In genomic region chr2:30270134-30270533, GRCm38 (mm10) we compare ENCODE assay signal across 8 mouse cellular contexts. TPM values are rescaled to one million over a fixed set of nuclear protein-coding genes. Genes with fewer than 3 reads are reported as not detected.
DNase-seq lines count a peak whose midpoint lies in the region; ATAC-seq and TF ChIP-seq lines count a peak whose summit lies in the region.

No protein-coding gene starts in this region.

- WGBS in embryonic facial prominence, embryonic 13.5 days = 14% methylated on average over 1 of the region's 1 CpGs
- WGBS in limb, embryonic 13.5 days = 57% methylated on average over 1 of the region's 1 CpGs
- 59% methylated on average over 1 of the region's 1 CpGs for WGBS in midbrain, postnatal 0 days

- H3K4me1 ChIP-seq in embryonic facial prominence, embryonic 13.5 days = peaks cover 28% of the 10 kb centered on the region
- H3K4me1 ChIP-seq in limb, embryonic 13.5 days = peaks cover 28% of the 10 kb centered on the region
- peaks cover 3% of the 10 kb centered on the region; the same call in 1 of the 2 replicates for H3K4me1 ChIP-seq in midbrain, postnatal 0 days (ENCODE audit: insufficient read depth, low read length)

- no peak overlapping the region for H3K4me2 ChIP-seq in embryonic facial prominence, embryonic 13.5 days
- no peak overlapping the region for H3K4me2 ChIP-seq in limb, embryonic 13.5 days (replicated peaks)
- H3K4me2 ChIP-seq in midbrain, postnatal 0 days (ENCODE audit: low read depth, low read length, poor library complexity, severe bottlenecking) = no peak overlapping the region

- no peaks in the 10 kb centered on the region for H3K9me3 ChIP-seq in embryonic facial prominence, embryonic 13.5 days
- H3K9me3 ChIP-seq in limb, embryonic 13.5 days = no peaks in the 10 kb centered on the region
- H3K9me3 ChIP-seq in midbrain, postnatal 0 days (ENCODE audit: low read length) = no peaks in the 10 kb centered on the region

- no peaks in the 10 kb centered on the region for H3K27me3 ChIP-seq in embryonic facial prominence, embryonic 13.5 days
- no peaks in the 10 kb centered on the region for H3K27me3 ChIP-seq in limb, embryonic 13.5 days
- no peaks in the 10 kb centered on the region for H3K27me3 ChIP-seq in midbrain, postnatal 0 days (ENCODE audit: insufficient read depth, low read length)

- peak; percentile 98 for TF ChIP-seq CTCF in midbrain, postnatal 0 days (IDR thresholded peaks at IDR 0.05)

- no peak overlapping the region for H3K4me3 ChIP-seq in embryonic facial prominence, embryonic 13.5 days
- no peak overlapping the region for H3K4me3 ChIP-seq in limb, embryonic 13.5 days
- H3K4me3 ChIP-seq in midbrain, postnatal 0 days (ENCODE audit: low read depth, low read length) = no peak overlapping the region

- 0 out of 2 replicates have a peak overlapping the region, but pooled peaks have one; percentile 56 for H3K27ac ChIP-seq in embryonic facial prominence, embryonic 13.5 days
- H3K27ac ChIP-seq in limb, embryonic 13.5 days = peak overlapping the region; percentile 62; the same call in 1 of the 2 replicates
- no peak overlapping the region for H3K27ac ChIP-seq in midbrain, postnatal 0 days (ENCODE audit: low read depth, low read length)

- DNase-seq in adrenal gland, postnatal 14 days = peak; percentile 81
- peak; percentile 91 to 96 for DNase-seq in heart, adult 9 months (ENCODE audit: low spot score in 2 of 2)
- DNase-seq in kidney, adult 8-10 months = peak; percentile 68 to 83
- peak; percentile 87 for DNase-seq in midbrain, postnatal 0 days (ENCODE audit: low spot score)
- peak; percentile 39 to 60 for DNase-seq in thymus, postnatal 10 days (ENCODE audit: low spot score in 2 of 2)

- no peak overlapping the region for H3K9ac ChIP-seq in embryonic facial prominence, embryonic 13.5 days
- no peak overlapping the region; the same call in 1 of the 2 replicates for H3K9ac ChIP-seq in limb, embryonic 13.5 days
- no peak overlapping the region for H3K9ac ChIP-seq in midbrain, postnatal 0 days (replicated peaks; ENCODE audit: low read length, poor library complexity, severe bottlenecking)

- peak; percentile 95 for ATAC-seq in CD4-positive, CD25-positive, alpha-beta regulatory T cell, adult 4 months
- peak; percentile 66; the same call in 1 of the 2 replicates for ATAC-seq in embryonic facial prominence, embryonic 13.5 days (ENCODE audit: insufficient number of reproducible peaks, insufficient read depth, low FRiP score, low TSS enrichment, low read depth)
- ATAC-seq in limb, embryonic 13.5 days (ENCODE audit: low FRiP score, low read depth) = peak; percentile 86
- peak; percentile 81 for ATAC-seq in midbrain, postnatal 0 days (ENCODE audit: low FRiP score)

- H3K36me3 ChIP-seq in embryonic facial prominence, embryonic 13.5 days = no peaks in the 10 kb centered on the region
- H3K36me3 ChIP-seq in limb, embryonic 13.5 days = peaks cover under 1% of the 10 kb centered on the region
- peaks cover 8% of the 10 kb centered on the region; the same call in 1 of the 2 replicates for H3K36me3 ChIP-seq in midbrain, postnatal 0 days (ENCODE audit: insufficient read depth, low read length)

RNA-seq across cellular contexts. Expression of gene Phyhd1, which starts 4.1 kb away (rescaled TPM):
- polyA plus RNA-seq in CD4-positive, CD25-positive, alpha-beta regulatory T cell, adult 4 months (2017; shearing (Covaris generic)) = 1 to 10 TPM; 2.8 to 4.4 TPM
- total RNA-seq in adrenal gland, postnatal 14 days (2021) = 19.8 and 20.4 TPM in 2 replicates
- polyA plus RNA-seq in embryonic facial prominence, embryonic 13.5 days (2015; fragmentation: Nextera tagmentation; extraction: Ambion mirVana) = 3.7 and 4.7 TPM in 2 replicates
- 4.1 and 4.5 TPM in 2 replicates for polyA plus RNA-seq in limb, embryonic 13.5 days (2015; fragmentation: Nextera tagmentation; extraction: Ambion mirVana)
- total RNA-seq in midbrain, postnatal 0 days (2014; rRNA removed) = 7.2 and 9.0 TPM in 2 replicates
- polyA plus RNA-seq in midbrain, postnatal 0 days (2015; fragmentation: Nextera tagmentation; extraction: Ambion mirVana) = 3.9 and 4.4 TPM in 2 replicates

RNA-seq across cellular contexts. Expression of gene Gm28038, which starts 10.7 kb away (rescaled TPM):
- 1 to 10 TPM in 1 of 2 experiments, not detected in 1; 2.4 TPM for polyA plus RNA-seq in CD4-positive, CD25-positive, alpha-beta regulatory T cell, adult 4 months (2017; shearing (Covaris generic))
- not detected in 2 replicates for total RNA-seq in adrenal gland, postnatal 14 days (2021)
- polyA plus RNA-seq in embryonic facial prominence, embryonic 13.5 days (2015; fragmentation: Nextera tagmentation; extraction: Ambion mirVana) = not detected in 2 replicates
- not detected in 2 replicates for polyA plus RNA-seq in limb, embryonic 13.5 days (2015; fragmentation: Nextera tagmentation; extraction: Ambion mirVana)
- total RNA-seq in midbrain, postnatal 0 days (2014; rRNA removed) = not detected in 2 replicates
- not detected in 2 replicates for polyA plus RNA-seq in midbrain, postnatal 0 days (2015; fragmentation: Nextera tagmentation; extraction: Ambion mirVana)

RNA-seq across cellular contexts. Expression of gene Dolk, which starts 16.0 kb away (rescaled TPM):
- 10 to 100 TPM; 11.3 to 12.8 TPM for polyA plus RNA-seq in CD4-positive, CD25-positive, alpha-beta regulatory T cell, adult 4 months (2017; shearing (Covaris generic))
- total RNA-seq in adrenal gland, postnatal 14 days (2021) = 46.2 and 48.1 TPM in 2 replicates
- polyA plus RNA-seq in embryonic facial prominence, embryonic 13.5 days (2015; fragmentation: Nextera tagmentation; extraction: Ambion mirVana) = 29.0 and 30.5 TPM in 2 replicates
- 30.8 and 32.0 TPM in 2 replicates for polyA plus RNA-seq in limb, embryonic 13.5 days (2015; fragmentation: Nextera tagmentation; extraction: Ambion mirVana)
- 35.4 and 44.7 TPM in 2 replicates for total RNA-seq in midbrain, postnatal 0 days (2014; rRNA removed)
- 38.7 and 42.9 TPM in 2 replicates for polyA plus RNA-seq in midbrain, postnatal 0 days (2015; fragmentation: Nextera tagmentation; extraction: Ambion mirVana)

RNA-seq across cellular contexts. Expression of gene Nup188, which starts 16.1 kb away (rescaled TPM):
- 10 to 100 TPM; 23.3 to 44.4 TPM for polyA plus RNA-seq in CD4-positive, CD25-positive, alpha-beta regulatory T cell, adult 4 months (2017; shearing (Covaris generic))
- total RNA-seq in adrenal gland, postnatal 14 days (2021) = 38.2 and 40.5 TPM in 2 replicates
- polyA plus RNA-seq in embryonic facial prominence, embryonic 13.5 days (2015; fragmentation: Nextera tagmentation; extraction: Ambion mirVana) = 36.5 and 40.7 TPM in 2 replicates
- 33.7 and 41.2 TPM in 2 replicates for polyA plus RNA-seq in limb, embryonic 13.5 days (2015; fragmentation: Nextera tagmentation; extraction: Ambion mirVana)
- total RNA-seq in midbrain, postnatal 0 days (2014; rRNA removed) = 29.5 and 33.4 TPM in 2 replicates
- polyA plus RNA-seq in midbrain, postnatal 0 days (2015; fragmentation: Nextera tagmentation; extraction: Ambion mirVana) = 12.2 and 15.7 TPM in 2 replicates

RNA-seq across cellular contexts. Expression of gene Gm28035, which starts 29.8 kb away (rescaled TPM):
- polyA plus RNA-seq in CD4-positive, CD25-positive, alpha-beta regulatory T cell, adult 4 months (2017; shearing (Covaris generic)) = under 1 TPM in 1 of 2 experiments, not detected in 1; 0.25 TPM
- 0.63 and 1.7 TPM in 2 replicates for total RNA-seq in adrenal gland, postnatal 14 days (2021)
- 0.06 and 0.11 TPM in 2 replicates for polyA plus RNA-seq in embryonic facial prominence, embryonic 13.5 days (2015; fragmentation: Nextera tagmentation; extraction: Ambion mirVana)
- 0.22 TPM in 1 of 2 replicates, not detected in the other for polyA plus RNA-seq in limb, embryonic 13.5 days (2015; fragmentation: Nextera tagmentation; extraction: Ambion mirVana)
- total RNA-seq in midbrain, postnatal 0 days (2014; rRNA removed) = 3.4 and 6.0 TPM in 2 replicates
- 0.09 and 0.11 TPM in 2 replicates for polyA plus RNA-seq in midbrain, postnatal 0 days (2015; fragmentation: Nextera tagmentation; extraction: Ambion mirVana)
